Mouse (Mus musculus) stomach, embryonic 14.5 days (tissue): ENCODE data around the gene Gna11. TPM values are rescaled to one million over a fixed set of nuclear protein-coding genes. Genes with fewer than 3 reads are reported as not detected.

Source experiments
- ATAC-seq: fragments of 200-750 bp; cut with Nextera tagmentation; 2 replicates; pipeline ENCODE4 v1.8.0; 2017; ENCODE audit warnings: low read depth, moderate TSS enrichment; ENCODE audit not compliant: insufficient number of reproducible peaks, insufficient read depth, low FRiP score
- H3K27ac ChIP-seq: fragments of 300-500 bp; sonication (generic); 2 replicates; pipeline ENCODE4 v1.5.1; 2014; ENCODE audit warnings: mild to moderate bottlenecking, low read length, moderate library complexity, mixed read lengths
- H3K27me3 ChIP-seq: fragments of 300-500 bp; sonication (generic); 2 replicates; pipeline ENCODE4 v1.6.1; 2014; ENCODE audit warnings: low read length, control low read depth, mixed read lengths; ENCODE audit not compliant: control insufficient read depth, insufficient read depth
- H3K36me3 ChIP-seq: fragments of 300-500 bp; sonication (generic); 2 replicates; pipeline ENCODE4 v1.6.1; 2014; ENCODE audit warnings: mild to moderate bottlenecking, control low read depth, low read length, moderate library complexity, mixed read lengths; ENCODE audit not compliant: control insufficient read depth, insufficient read depth
- H3K4me1 ChIP-seq: fragments of 300-500 bp; sonication (generic); 2 replicates; pipeline ENCODE4 v1.6.1; 2014; ENCODE audit warnings: low read length, control low read depth, mixed read lengths; ENCODE audit not compliant: control insufficient read depth, insufficient read depth
- H3K4me2 ChIP-seq: fragments of 300-500 bp; sonication (generic); replicated peaks from 2 replicates; pipeline ENCODE4 v1.6.1; 2014; ENCODE audit warnings: low read depth, low read length, control low read depth
- H3K4me3 ChIP-seq: fragments of 300-500 bp; sonication (generic); 2 replicates; pipeline ENCODE4 v1.5.1; 2014; ENCODE audit warnings: low read depth, low read length, control low read depth
- H3K9ac ChIP-seq: fragments of 300-500 bp; sonication (generic); replicated peaks from 2 replicates; pipeline ENCODE4 v1.6.1; 2014; ENCODE audit warnings: low read depth, mild to moderate bottlenecking, control low read depth, low read length, moderate library complexity, mixed read lengths
- H3K9me3 ChIP-seq: fragments of 300-500 bp; sonication (generic); 2 replicates; pipeline ENCODE4 v1.6.1; 2016; ENCODE audit warnings: low read depth, low read length, control low read depth; ENCODE audit not compliant: control insufficient read depth
- WGBS: fragments of 180-500 bp; shearing (Covaris S2); extraction: QIAGEN DNeasy Blood & Tissue Kit; methylation state at CpG from one replicate; pipeline ENCODE4 v1.1.7; 2014; 5-methylcytosine and 5-hydroxymethylcytosine counted together
- polyA plus RNA-seq: library from polyadenylated mRNA; unstranded; fragments of >200 nt; fragmentation: Nextera tagmentation; extraction: Ambion mirVana; gene quantifications from 2 replicates; pipeline ENCODE4 v1.2.1, GENCODE M21; 2014

Gene Gna11
- polyA plus RNA-seq, 1 experiment from 2014 or later, result 89.3 TPM

DNA sequence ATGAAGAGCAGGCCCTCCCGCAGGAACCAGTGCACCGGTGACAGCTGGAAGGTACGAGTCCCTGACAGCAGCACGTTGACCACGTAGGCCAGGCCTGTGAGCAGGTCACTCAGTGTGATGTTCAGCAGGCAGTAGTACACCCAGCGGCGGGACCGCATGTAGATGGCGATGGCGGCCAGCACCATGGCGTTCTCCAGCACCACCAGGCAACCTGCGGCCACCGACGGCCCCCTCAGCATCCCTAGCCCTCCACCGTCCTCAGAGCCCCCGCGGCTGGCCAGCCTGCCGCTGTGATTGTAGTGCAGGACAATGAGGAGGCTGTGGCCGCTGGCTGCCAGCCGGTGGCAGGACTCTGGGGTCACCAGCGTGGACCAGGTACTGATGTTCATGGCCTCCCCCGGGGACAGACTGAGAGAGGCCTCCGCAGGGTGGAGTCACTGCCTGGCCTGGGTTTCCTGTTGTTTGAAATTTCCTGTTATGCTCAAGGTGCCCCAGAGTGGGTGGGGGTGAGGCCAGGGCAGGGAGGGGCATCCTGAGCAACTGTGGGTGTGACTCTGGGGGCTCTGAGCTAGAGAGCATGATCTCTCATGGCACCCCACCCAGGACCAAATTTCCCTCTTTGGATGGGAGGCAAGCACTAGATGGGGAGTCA lies 45.6 kb downstream of the Gna11 start:
- Histone ChIP-seq H3K36me3 (no peaks in the 10 kb centered on the region), H3K27me3 (no peaks in the 10 kb centered on the region), H3K4me1 (peaks cover 11% of the 10 kb centered on the region), H3K9me3 (no peaks in the 10 kb centered on the region), H3K27ac (no peak overlapping the region), H3K9ac (no peak overlapping the region), H3K4me2 (no peak overlapping the region), H3K4me3 (no peak overlapping the region)
- no peak for ATAC-seq
- 71% methylated on average over 23 of the region's 23 CpGs for WGBS

DNA sequence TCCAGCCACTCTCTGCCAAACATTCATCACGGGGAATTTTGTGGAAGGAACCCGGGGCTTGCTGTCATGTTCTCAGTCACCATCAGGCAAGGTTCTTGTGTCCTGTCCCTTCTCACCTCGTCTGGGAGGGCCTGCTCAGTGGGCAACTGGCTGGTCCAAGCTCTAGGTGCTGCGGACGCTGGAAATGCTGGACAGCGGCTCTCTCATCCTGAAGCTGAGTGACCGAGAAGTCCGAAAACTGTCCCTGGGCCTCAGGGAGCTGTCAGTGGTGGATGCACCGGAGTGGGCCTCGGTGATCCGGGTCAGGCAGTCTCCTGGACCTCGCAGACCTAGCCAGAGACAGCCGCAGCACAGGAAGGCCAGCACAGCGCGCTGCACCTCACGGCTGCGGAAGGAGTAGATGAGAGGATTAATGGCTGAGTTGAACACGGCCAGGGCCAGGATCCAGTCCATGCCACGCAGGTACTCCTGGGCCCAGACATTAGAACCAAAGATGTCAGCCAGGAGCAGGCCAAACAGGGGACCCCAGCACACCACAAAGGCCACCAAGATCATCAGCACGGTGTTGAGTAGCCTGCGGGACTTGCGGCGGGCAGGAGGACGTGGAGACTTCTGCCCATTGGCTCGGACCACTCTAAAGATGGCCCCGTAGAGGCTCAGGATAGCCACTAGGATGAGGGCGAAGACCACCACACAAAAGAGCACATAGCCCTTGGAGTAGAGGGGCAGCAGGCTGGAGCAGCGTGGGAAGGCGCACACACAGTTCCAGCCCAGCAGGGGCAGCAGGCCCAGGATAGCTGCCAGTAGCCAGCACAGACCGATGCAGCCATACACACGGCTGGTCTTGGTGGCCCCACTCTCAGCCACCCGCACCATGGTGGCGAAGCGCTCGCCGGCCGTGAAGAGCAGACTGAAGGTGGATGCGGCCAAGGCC lies 46.4 kb downstream of the Gna11 start:
- Histone ChIP-seq H3K4me2 (no peak overlapping the region), H3K4me1 (peaks cover 12% of the 10 kb centered on the region), H3K4me3 (no peak overlapping the region), H3K36me3 (no peaks in the 10 kb centered on the region), H3K9me3 (no peaks in the 10 kb centered on the region), H3K27ac (no peak overlapping the region), H3K27me3 (no peaks in the 10 kb centered on the region), H3K9ac (no peak overlapping the region)
- 83% methylated on average over 38 of the region's 38 CpGs for WGBS
- ATAC-seq, result no peak

DNA sequence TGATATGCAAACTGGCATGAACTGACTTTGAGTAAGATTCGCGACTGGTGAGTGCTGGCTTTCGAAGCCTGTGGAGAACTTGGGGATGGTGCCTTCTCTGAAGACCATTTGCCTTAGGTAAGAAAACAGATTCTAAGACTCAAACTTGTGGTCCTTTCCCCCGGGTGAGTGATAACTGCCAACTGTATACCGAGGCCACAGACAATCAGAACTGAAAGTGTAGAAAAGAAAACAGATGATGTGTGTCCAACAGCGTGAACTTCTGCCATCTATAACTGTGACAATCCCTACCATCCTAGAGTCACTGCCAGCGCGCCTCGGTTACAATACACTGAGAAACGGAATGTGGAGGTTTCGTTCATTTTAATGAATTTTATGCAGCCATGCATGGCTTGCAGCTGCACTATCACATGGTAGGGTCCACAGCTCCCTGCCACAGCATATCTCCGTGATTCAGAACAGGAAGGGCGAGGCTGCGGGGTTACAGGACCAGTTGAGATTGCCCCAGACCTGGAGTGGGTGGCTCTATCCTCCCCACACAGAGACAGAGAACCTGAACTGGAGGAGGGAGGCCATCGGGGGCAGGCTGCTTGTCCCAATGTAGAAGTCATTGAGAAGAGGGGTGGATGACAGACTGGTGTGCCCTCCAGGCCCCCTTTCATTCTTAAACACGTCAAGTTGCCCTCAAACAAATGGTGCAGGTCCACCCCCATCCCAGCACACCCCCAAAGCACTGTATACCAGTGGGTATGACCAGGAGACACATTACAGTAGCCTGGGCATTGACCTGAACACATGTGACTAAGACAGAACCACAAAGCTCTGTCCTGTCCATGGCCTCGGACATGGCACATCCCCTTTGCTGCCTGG lies 47.4 kb downstream of the Gna11 start:
- no peak for ATAC-seq
- Histone ChIP-seq H3K36me3 (peaks cover 5% of the 10 kb centered on the region), H3K27me3 (no peaks in the 10 kb centered on the region), H3K9ac (no peak overlapping the region), H3K4me2 (peak overlapping the region; percentile 42; the same call in 1 of the 2 replicates), H3K4me3 (peak overlapping the region; percentile 70; the same call in 1 of the 2 replicates), H3K9me3 (no peaks in the 10 kb centered on the region), H3K27ac (no peak overlapping the region), H3K4me1 (peaks cover 12% of the 10 kb centered on the region)
- WGBS, result 84% methylated on average over 17 of the region's 17 CpGs

DNA sequence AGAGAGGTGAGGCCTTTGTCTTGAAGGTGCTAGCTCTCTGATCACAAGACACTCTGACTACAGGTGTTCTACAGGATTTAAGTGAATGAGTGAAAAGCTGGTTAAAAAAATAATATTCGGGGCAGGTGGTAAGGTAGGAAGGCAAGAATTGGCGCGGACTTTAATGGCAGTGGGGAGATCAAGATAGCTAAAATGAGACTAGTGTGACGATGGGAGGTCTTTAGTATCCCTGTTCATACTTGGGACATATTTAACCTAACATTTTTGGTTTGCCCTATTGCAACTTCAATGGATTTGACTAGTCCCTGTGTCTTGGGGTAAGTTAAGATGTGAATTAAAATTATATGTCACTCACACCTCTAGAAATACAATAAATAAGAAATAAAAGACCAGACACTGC lies 48.0 kb downstream of the Gna11 start:
- 27% methylated on average over 4 of the region's 4 CpGs for WGBS
- Histone ChIP-seq H3K4me2 (peak overlapping the region; percentile 42), H3K9me3 (no peaks in the 10 kb centered on the region), H3K4me3 (peak overlapping the region; percentile 70), H3K27me3 (no peaks in the 10 kb centered on the region), H3K4me1 (peaks cover 12% of the 10 kb centered on the region), H3K27ac (no peak overlapping the region), H3K9ac (no peak overlapping the region), H3K36me3 (peaks cover 11% of the 10 kb centered on the region)
- ATAC-seq, result no peak

DNA sequence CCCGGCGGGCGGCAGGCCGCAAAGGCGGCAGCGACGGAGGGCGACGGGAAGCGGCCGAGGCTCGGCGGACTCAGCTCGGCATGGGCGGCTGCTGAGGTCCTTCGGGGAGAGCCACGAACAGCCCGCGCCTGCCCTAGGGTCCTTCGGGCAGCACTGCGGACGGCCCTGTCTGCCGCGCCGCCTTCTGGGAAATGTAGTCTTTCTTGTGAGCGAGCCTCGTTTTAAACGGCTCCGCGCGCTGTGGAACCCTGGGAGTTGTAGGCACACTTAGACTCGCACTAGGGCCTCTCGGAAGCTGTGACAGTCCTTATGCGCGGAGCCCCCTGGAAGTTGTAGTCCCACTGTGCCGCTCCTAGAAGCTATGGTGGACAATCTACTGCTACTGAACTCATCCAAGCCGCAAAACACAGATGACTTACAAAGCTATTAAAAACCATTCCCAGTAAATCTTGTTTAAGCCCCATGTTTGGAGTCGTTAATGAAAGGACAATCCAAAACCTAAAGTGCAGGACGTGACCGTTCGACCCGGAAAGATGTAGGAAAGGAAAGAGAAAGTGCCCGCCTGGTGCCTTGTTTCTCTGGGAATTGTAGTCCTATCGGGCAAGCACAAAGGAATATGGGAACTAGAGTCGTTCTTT lies 48.6 kb downstream of the Gna11 start, which contains the start of gene Ncln:
TSS of gene Ncln (minus strand) at position 129 of the 638 bp plus-strand sequence.
- ATAC-seq, result peak; percentile 96
- H3K27ac ChIP-seq, result 0 out of 2 replicates have a peak within 1 kb of the TSS, but pooled peaks have one; percentile 44
- peak within 1 kb of the TSS; percentile 93 for H3K4me2 ChIP-seq
- H3K36me3 ChIP-seq, result peaks cover 17% of the 10 kb centered on the region
- under 1% methylated on average over 43 of the region's 45 CpGs for WGBS
- H3K4me1 ChIP-seq, result peaks cover 12% of the 10 kb centered on the region
- no peaks in the 10 kb centered on the region for H3K9me3 ChIP-seq
- peak within 1 kb of the TSS; percentile 70 for H3K4me3 ChIP-seq
- no peaks in the 10 kb centered on the region for H3K27me3 ChIP-seq
- peak within 1 kb of the TSS; percentile 85 for H3K9ac ChIP-seq

DNA sequence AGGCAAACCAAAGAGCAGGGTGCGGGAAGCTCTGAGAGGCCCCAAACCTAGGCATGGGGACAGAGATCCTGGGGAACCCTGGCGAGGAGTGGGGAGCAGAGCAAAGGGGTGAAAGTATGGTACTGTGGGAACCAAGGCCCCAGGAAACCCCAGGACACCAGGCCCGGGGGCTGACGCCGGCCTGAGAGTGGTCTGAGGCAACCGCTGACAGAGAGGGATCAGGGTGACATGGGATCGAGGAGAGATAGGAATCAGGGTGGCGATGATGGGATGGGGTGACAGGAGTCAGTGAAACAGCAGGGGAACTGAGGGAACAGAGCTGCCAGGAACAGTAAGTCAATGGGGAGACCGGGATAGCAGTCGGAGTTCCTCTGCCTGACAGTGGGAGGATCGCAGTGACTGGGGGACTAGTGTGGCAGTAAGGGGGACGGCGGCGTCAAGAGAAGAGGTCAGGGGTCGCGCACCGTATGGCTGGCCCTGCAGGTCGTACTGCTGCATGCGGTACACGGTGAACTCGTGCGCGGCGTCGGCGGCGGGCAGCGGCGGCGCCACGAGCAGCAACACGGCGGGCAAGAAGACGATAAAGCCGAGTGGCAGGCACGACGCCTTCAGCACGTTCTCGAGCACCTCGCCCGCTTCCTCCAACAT lies 49.2 kb downstream of the Gna11 start:
- Histone ChIP-seq H3K9me3 (no peaks in the 10 kb centered on the region), H3K36me3 (peaks cover 23% of the 10 kb centered on the region), H3K9ac (peak overlapping the region; percentile 85), H3K4me1 (peaks cover 12% of the 10 kb centered on the region), H3K4me3 (peak overlapping the region; percentile 70), H3K4me2 (peak overlapping the region; percentile 93), H3K27me3 (no peaks in the 10 kb centered on the region), H3K27ac (0 out of 2 replicates have a peak overlapping the region, but pooled peaks have one; percentile 44)
- ATAC-seq, result peak; percentile 12; the same call in 1 of the 2 replicates
- WGBS, result 2% methylated on average over 41 of the region's 41 CpGs

DNA sequence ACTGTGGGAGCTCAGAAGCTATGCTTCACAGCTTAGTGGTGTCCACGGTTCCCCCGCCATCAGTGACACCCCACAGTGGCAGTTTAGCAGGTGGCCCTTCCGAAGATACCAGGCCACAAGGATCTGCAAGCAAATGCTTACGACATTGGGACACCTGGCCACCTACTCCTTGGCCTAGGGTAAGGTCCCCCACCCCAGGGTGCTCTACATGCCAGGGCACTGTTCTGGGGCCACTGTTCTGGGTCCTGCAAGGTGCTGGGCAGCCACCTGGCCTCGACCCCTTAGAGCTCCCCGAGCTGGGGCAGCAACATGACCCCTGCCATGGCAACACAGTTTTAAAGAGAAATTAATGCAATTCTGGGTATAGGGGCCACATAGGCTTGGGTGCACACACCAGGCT lies 49.8 kb downstream of the Gna11 start:
- H3K4me2 ChIP-seq, result peak overlapping the region; percentile 93
- 70% methylated on average over 6 of the region's 6 CpGs for WGBS
- H3K27me3 ChIP-seq, result no peaks in the 10 kb centered on the region
- H3K9ac ChIP-seq, result peak overlapping the region; percentile 85
- H3K27ac ChIP-seq, result no peak overlapping the region
- H3K4me1 ChIP-seq, result peaks cover 12% of the 10 kb centered on the region
- ATAC-seq, result no peak
- H3K36me3 ChIP-seq, result peaks cover 29% of the 10 kb centered on the region
- peak overlapping the region; percentile 70 for H3K4me3 ChIP-seq
- no peaks in the 10 kb centered on the region for H3K9me3 ChIP-seq
